Comparison of ENCODE assay signal across 8 mouse cellular contexts in the genomic region with DNA sequence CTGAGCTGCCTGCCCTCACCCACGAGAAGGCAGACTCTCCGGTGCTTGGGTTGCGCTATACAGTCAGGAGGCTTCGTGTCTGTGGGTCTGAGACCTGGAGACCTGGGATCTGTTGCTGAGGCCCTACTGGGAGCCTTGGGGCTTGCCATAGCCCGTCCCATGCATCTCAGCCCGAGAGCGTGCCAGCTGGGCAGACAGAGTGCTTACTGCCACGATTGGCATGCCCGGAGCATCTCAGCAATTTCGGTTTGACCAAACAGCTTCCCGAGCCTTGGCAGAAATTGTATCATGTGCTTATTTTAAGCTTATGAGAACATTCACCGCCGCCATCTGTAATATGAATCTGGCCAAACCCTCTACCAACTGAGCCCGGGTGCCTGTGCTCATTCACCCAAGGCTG. TPM values are rescaled to one million over a fixed set of nuclear protein-coding genes. Genes with fewer than 3 reads are reported as not detected.
A peak's percentile ranks its signal among the peaks of the same experiment; 100 is the strongest.
DNase-seq lines count a peak whose midpoint lies in the region; ATAC-seq and TF ChIP-seq lines count a peak whose summit lies in the region.

No protein-coding gene starts in this region.

- H3K9ac ChIP-seq in heart, embryonic 13.5 days, result peak overlapping the region; percentile 11; the same call in 1 of the 2 replicates
- no peak overlapping the region for H3K9ac ChIP-seq in kidney, embryonic 16.5 days (replicated peaks; ENCODE audit: low read length)

- intact Hi-C loops in left cerebral cortex, postnatal 4 days (cut with DNase I), result no loop called here

- H3K4me3 ChIP-seq in heart, embryonic 13.5 days, result no peak overlapping the region
- no peak overlapping the region for H3K4me3 ChIP-seq in myocyte
- H3K4me3 ChIP-seq in kidney, embryonic 16.5 days (ENCODE audit: low read length), result no peak overlapping the region

- peak; percentile 61 for DNase-seq in left cerebral cortex, postnatal 4 days
- no peak for DNase-seq in left cerebral cortex, adult 8-10 months (ENCODE audit: low spot score in 2 of 2)
- peak; percentile 83 for DNase-seq in cerebellum, adult 9-10 months
- no peak for DNase-seq in adrenal gland, adult 2 months
- DNase-seq in adrenal gland, postnatal 36 days, result no peak

- no peak overlapping the region for H3K4me2 ChIP-seq in heart, embryonic 13.5 days
- H3K4me2 ChIP-seq in myocyte (ENCODE audit: low read depth), result peak overlapping the region; percentile 67
- H3K4me2 ChIP-seq in kidney, embryonic 16.5 days (replicated peaks; ENCODE audit: low read depth, low read length), result no peak overlapping the region

- peak overlapping the region; percentile 70 for H3K27ac ChIP-seq in heart, embryonic 13.5 days (replicated peaks)
- H3K27ac ChIP-seq in kidney, embryonic 16.5 days (ENCODE audit: low read length), result no peak overlapping the region

- H3ac ChIP-seq in myocyte (ENCODE audit: control insufficient read depth, insufficient read length), result no peak overlapping the region

- WGBS in heart, embryonic 13.5 days, result 82% methylated on average over 14 of the region's 14 CpGs
- 86% methylated on average over 14 of the region's 14 CpGs for WGBS in kidney, embryonic 16.5 days

- H3K36me3 ChIP-seq in heart, embryonic 13.5 days, result no peaks in the 10 kb centered on the region
- peaks cover 6% of the 10 kb centered on the region for H3K36me3 ChIP-seq in myocyte (ENCODE audit: control insufficient read depth, insufficient read depth)
- no peaks in the 10 kb centered on the region for H3K36me3 ChIP-seq in kidney, embryonic 16.5 days (ENCODE audit: insufficient read depth, low read length)

- H3K79me2 ChIP-seq in myocyte (ENCODE audit: control insufficient read depth, insufficient read depth), result no peaks in the 10 kb centered on the region

- H3K4me1 ChIP-seq in heart, embryonic 13.5 days, result peaks cover 55% of the 10 kb centered on the region
- peaks cover 20% of the 10 kb centered on the region for H3K4me1 ChIP-seq in kidney, embryonic 16.5 days (ENCODE audit: insufficient read depth, low read length)

- H3K27me3 ChIP-seq in heart, embryonic 13.5 days (replicated peaks), result peaks cover 13% of the 10 kb centered on the region; the same call in 1 of the 2 replicates
- H3K27me3 ChIP-seq in myocyte (ENCODE audit: control insufficient read depth, insufficient read depth, insufficient read length), result no peaks in the 10 kb centered on the region
- no peaks in the 10 kb centered on the region for H3K27me3 ChIP-seq in kidney, embryonic 16.5 days (ENCODE audit: insufficient read depth, low read length)

- no peaks in the 10 kb centered on the region for H3K9me3 ChIP-seq in heart, embryonic 13.5 days
- H3K9me3 ChIP-seq in kidney, embryonic 16.5 days (ENCODE audit: low read length), result no peaks in the 10 kb centered on the region

- TF ChIP-seq POLR2A in myocyte (IDR thresholded peaks at IDR 0.05; ENCODE audit: insufficient read length, low read depth), result peak; percentile 49

- no peak for ATAC-seq in heart, embryonic 13.5 days (ENCODE audit: extremely low read depth, insufficient number of reproducible peaks, low FRiP score, low TSS enrichment)
- ATAC-seq in kidney, embryonic 16.5 days (ENCODE audit: low FRiP score, low TSS enrichment), result no peak

TF ChIP-seq in myocyte, 11 proteins besides CTCF, POLR2A, EP300 and RAD21:
- TF ChIP-seq REST (IDR thresholded peaks at IDR 0.05; ENCODE audit: insufficient read depth, insufficient read length) (no peak), TCF3 (IDR thresholded peaks at IDR 0.05; ENCODE audit: insufficient read length, low read depth) (peak; percentile 43), E2F4 (IDR thresholded peaks at IDR 0.05; ENCODE audit: insufficient read depth) (no peak), MYOD1 (IDR thresholded peaks at IDR 0.05; ENCODE audit: control insufficient read depth in 1 of 3, insufficient read length in 2 of 3, low read depth in 2 of 3) (peak in 2 of 3 experiments; percentile 75 to 85), MAX (IDR thresholded peaks at IDR 0.05; ENCODE audit: low read depth) (no peak), SRF (IDR thresholded peaks at IDR 0.05; ENCODE audit: control insufficient read depth, insufficient read length, low read depth) (no peak), MYOG (IDR thresholded peaks at IDR 0.05; ENCODE audit: control insufficient read depth in 1 of 3, insufficient read depth in 1 of 3, insufficient read length in 2 of 3, low read depth in 2 of 3) (peak in 2 of 3 experiments; percentile 78 to 87), CEBPB (IDR thresholded peaks at IDR 0.05; ENCODE audit: insufficient read depth, poor library complexity, severe bottlenecking) (no peak), USF1 (IDR thresholded peaks at IDR 0.05; ENCODE audit: low read depth) (no peak), TCF12 (IDR thresholded peaks at IDR 0.05; ENCODE audit: insufficient read depth, poor library complexity, severe bottlenecking) (peak; percentile 10)

RNA-seq across cellular contexts. Expression of a gene that starts 13.3 kb away (rescaled TPM):
- total RNA-seq in left cerebral cortex, postnatal 4 days (2021), result not detected
- total RNA-seq in left cerebral cortex, adult 8-10 months (2022), result 1 to 10 TPM in 3 of 4 experiments, under 1 TPM in 1; 0.74 to 2.6 (median 1.6) TPM
- 0.16 and 0.20 TPM in 2 replicates for polyA plus RNA-seq in heart, embryonic 13.5 days (2015; fragmentation: Nextera tagmentation; extraction: Ambion mirVana)
- 29.7 TPM for polyA plus RNA-seq in myocyte (2012; fragmentation: generic; extraction: Trizol)
- 1 to 10 TPM in 1 of 2 experiments, under 1 TPM in 1; 0.69 to 1.9 TPM for total RNA-seq in adrenal gland, adult 2 months (2021)
- 0.83 and 1.2 TPM in 2 replicates for polyA plus RNA-seq in adrenal gland, adult 2 months (2012; rRNA removed)
- 1 to 10 TPM in 1 of 2 experiments, under 1 TPM in 1; 0.82 to 3.7 TPM for total RNA-seq in adrenal gland, postnatal 36 days (2021)
- polyA plus RNA-seq in kidney, embryonic 16.5 days (2015; fragmentation: Nextera tagmentation; extraction: Ambion mirVana), result 0.15 and 0.19 TPM in 2 replicates

RNA-seq across cellular contexts. Expression of a gene that starts 20.5 kb away (rescaled TPM):
- total RNA-seq in left cerebral cortex, postnatal 4 days (2021), result 100 to 1,000 TPM; 170 to 186 TPM
- 100 to 1,000 TPM; 226 to 249 (median 237) TPM for total RNA-seq in left cerebral cortex, adult 8-10 months (2022)
- polyA plus RNA-seq in heart, embryonic 13.5 days (2015; fragmentation: Nextera tagmentation; extraction: Ambion mirVana), result 287 and 310 TPM in 2 replicates
- polyA plus RNA-seq in myocyte (2012; fragmentation: generic; extraction: Trizol), result 740 TPM
- 100 to 1,000 TPM; 218 to 406 TPM for total RNA-seq in adrenal gland, adult 2 months (2021)
- 132 and 172 TPM in 2 replicates for polyA plus RNA-seq in adrenal gland, adult 2 months (2012; rRNA removed)
- total RNA-seq in adrenal gland, postnatal 36 days (2021), result 100 to 1,000 TPM; 245 to 370 TPM
- polyA plus RNA-seq in kidney, embryonic 16.5 days (2015; fragmentation: Nextera tagmentation; extraction: Ambion mirVana), result 266 TPM in 2 replicates

RNA-seq across cellular contexts. Expression of a gene that starts 50.0 kb away (rescaled TPM):
- total RNA-seq in left cerebral cortex, postnatal 4 days (2021), result 10 to 100 TPM; 64.7 to 67.8 TPM
- 10 to 100 TPM; 39.0 to 44.9 (median 42.9) TPM for total RNA-seq in left cerebral cortex, adult 8-10 months (2022)
- polyA plus RNA-seq in heart, embryonic 13.5 days (2015; fragmentation: Nextera tagmentation; extraction: Ambion mirVana), result 7.6 and 7.7 TPM in 2 replicates
- polyA plus RNA-seq in myocyte (2012; fragmentation: generic; extraction: Trizol), result 72.1 TPM
- 10 to 100 TPM; 53.3 to 56.3 TPM for total RNA-seq in adrenal gland, adult 2 months (2021)
- 152 and 185 TPM in 2 replicates for polyA plus RNA-seq in adrenal gland, adult 2 months (2012; rRNA removed)
- total RNA-seq in adrenal gland, postnatal 36 days (2021), result 10 to 100 TPM; 66.5 to 76.6 TPM
- polyA plus RNA-seq in kidney, embryonic 16.5 days (2015; fragmentation: Nextera tagmentation; extraction: Ambion mirVana), result 9.7 and 10.0 TPM in 2 replicates

Comparison
In these comparisons a context has a peak if more than half of its experiments do, and no peak if none do; other contexts are left out.
1. DNase-seq: peak in left cerebral cortex, postnatal 4 days (single experiment) and cerebellum, adult 9-10 months (single experiment); none in left cerebral cortex, adult 8-10 months (0 of 2), adrenal gland, adult 2 months (single experiment) and adrenal gland, postnatal 36 days (0 of 2).